Mouse (Mus musculus) gonadal fat pad, adult 2 months (tissue): ENCODE results near the gene Rab39. TPM values are rescaled to one million over a fixed set of nuclear protein-coding genes. Genes with fewer than 3 reads are reported as not detected.

Experiments
- DNase-seq: peaks from one replicate; pipeline ENCODE4 v3.0.0-alpha.2; 2012; ENCODE audit warnings: low read depth
- polyA plus RNA-seq: library from polyadenylated mRNA; depleted of rRNA; stranded (reverse); fragments of >200 nt; gene quantifications from 2 replicates; pipeline ENCODE4 v1.2.3, GENCODE M21; 2012; rRNA removed

Gene Rab39
- polyA plus RNA-seq = 0.09 and 0.10 TPM in 2 replicates

GRCm38 (mm10) chr9:53705992-53706696 is at the start of gene Rab39:
Gene Rab39, minus strand, starts transcription at chr9:53706232.
- DNase-seq = no peak

- DNase-seq = no peak
Observed at GRCm38 (mm10) chr9:53754801-53755200, 48.8 kb upstream of the Rab39 start.

GRCm38 (mm10) chr9:53750899-53751298 is 44.9 kb upstream of the Rab39 start:
- no peak for DNase-seq

GRCm38 (mm10) chr9:53750411-53750810 is 44.4 kb upstream of the Rab39 start:
- DNase-seq = no peak

GRCm38 (mm10) chr9:53740829-53741404 is 34.9 kb upstream of the Rab39 start:
- no peak for DNase-seq

GRCm38 (mm10) chr9:53705491-53705991 is 491 bp downstream of the Rab39 start:
- DNase-seq = no peak

GRCm38 (mm10) chr9:53702991-53703390 is 3.0 kb downstream of the Rab39 start:
- DNase-seq = no peak

- DNase-seq = no peak
Observed at GRCm38 (mm10) chr9:53700496-53700895, 5.5 kb downstream of the Rab39 start.

- no peak for DNase-seq
Observed at GRCm38 (mm10) chr9:53695846-53696245, 10.2 kb downstream of the Rab39 start.

- no peak for DNase-seq
Observed at GRCm38 (mm10) chr9:53693718-53694117, 12.3 kb downstream of the Rab39 start.

GRCm38 (mm10) chr9:53691745-53692670 is 14.0 kb downstream of the Rab39 start:
- no peak for DNase-seq

- DNase-seq = no peak
Observed at GRCm38 (mm10) chr9:53680851-53681250, 25.2 kb downstream of the Rab39 start.

- no peak for DNase-seq
Observed at GRCm38 (mm10) chr9:53676921-53677320, 29.1 kb downstream of the Rab39 start.

- no peak for DNase-seq
Observed at GRCm38 (mm10) chr9:53673571-53673970, 32.5 kb downstream of the Rab39 start.

GRCm38 (mm10) chr9:53669680-53670219 is 36.3 kb downstream of the Rab39 start, which contains the start of gene Cul5:
Gene Cul5, minus strand, starts transcription at chr9:53670014.
- DNase-seq = no peak

- DNase-seq = no peak
Observed at GRCm38 (mm10) chr9:53667020-53667669, 38.9 kb downstream of the Rab39 start.

- DNase-seq = no peak
Observed at GRCm38 (mm10) chr9:53666665-53667019, 39.4 kb downstream of the Rab39 start.

- no peak for DNase-seq
Observed at GRCm38 (mm10) chr9:53665428-53665827, 40.6 kb downstream of the Rab39 start.

- DNase-seq = no peak
Observed at GRCm38 (mm10) chr9:53664819-53665218, 41.2 kb downstream of the Rab39 start.

- DNase-seq = no peak
Observed at GRCm38 (mm10) chr9:53634796-53635195, 71.2 kb downstream of the Rab39 start.
